Mouse (Mus musculus) forebrain, postnatal 0 days (tissue): ENCODE results near the gene Mfsd13b. TPM values are rescaled to one million over a fixed set of nuclear protein-coding genes. Genes with fewer than 3 reads are reported as not detected.

Experiments
- ATAC-seq: fragments of 200-750 bp; cut with Nextera tagmentation; 2 replicates; pipeline ENCODE4 v1.8.0; 2017; ENCODE audit warnings: mild to moderate bottlenecking, moderate library complexity
- DNase-seq: peaks from one replicate; pipeline ENCODE4 v3.0.0-alpha.2; 2015
- H3K27ac ChIP-seq: fragments of 300-500 bp; sonication (generic); 2 replicates; pipeline ENCODE4 v1.5.1; 2014; ENCODE audit warnings: low read depth, mild to moderate bottlenecking, antibody characterized with exemption, low read length, moderate library complexity, mixed read lengths
- H3K27me3 ChIP-seq: fragments of 300-500 bp; sonication (generic); 2 replicates; pipeline ENCODE4 v1.6.1; 2014; ENCODE audit warnings: mild to moderate bottlenecking, low read length, mixed read lengths; ENCODE audit not compliant: insufficient read depth
- H3K36me3 ChIP-seq: fragments of 300-500 bp; sonication (generic); 2 replicates; pipeline ENCODE4 v1.6.1; 2014; ENCODE audit warnings: mild to moderate bottlenecking, moderate library complexity; ENCODE audit not compliant: insufficient read depth
- H3K4me1 ChIP-seq: fragments of 300-500 bp; sonication (generic); 2 replicates; pipeline ENCODE4 v1.6.1; 2014; ENCODE audit warnings: antibody characterized with exemption; ENCODE audit not compliant: insufficient read depth
- H3K4me2 ChIP-seq: fragments of 300-500 bp; sonication (generic); 2 replicates; pipeline ENCODE4 v1.6.1; 2014; ENCODE audit warnings: low read depth, mild to moderate bottlenecking, moderate library complexity
- H3K4me3 ChIP-seq: fragments of 300-500 bp; sonication (generic); 2 replicates; pipeline ENCODE4 v1.5.1; 2014; ENCODE audit warnings: low read depth, low read length, mixed read lengths
- H3K9ac ChIP-seq: fragments of 300-500 bp; sonication (generic); 2 replicates; pipeline ENCODE4 v1.6.1; 2014; ENCODE audit warnings: mild to moderate bottlenecking
- H3K9me3 ChIP-seq: fragments of 300-500 bp; sonication (generic); 2 replicates; pipeline ENCODE4 v1.6.1; 2016; ENCODE audit warnings: low read length
- CTCF ChIP-seq: sonication (generic); IDR thresholded peaks from 2 replicates; pipeline ENCODE4 v1.5.1; 2016; ENCODE audit warnings: antibody characterized with exemption, control low read depth, low read depth
- WGBS: fragments of 180-500 bp; shearing (Covaris S2); extraction: QIAGEN DNeasy Blood & Tissue Kit; methylation state at CpG from one replicate; pipeline ENCODE4 v1.1.7; 2014; 5-methylcytosine and 5-hydroxymethylcytosine counted together
- polyA plus RNA-seq: library from polyadenylated mRNA; unstranded; fragments of >200 nt; fragmentation: Nextera tagmentation; extraction: Ambion mirVana; gene quantifications from 2 replicates; pipeline ENCODE4 v1.2.1, GENCODE M21; 2015
- total RNA-seq: library from RNA; depleted of rRNA; stranded (reverse); fragments of >200 nt; gene quantifications from 2 replicates; pipeline ENCODE4 v1.2.3, GENCODE M21; 2014

Mfsd13b gene
- total and polyA plus RNA-seq, 2 experiments from 2014 or later, result 0.21 to 0.48 TPM

DNA sequence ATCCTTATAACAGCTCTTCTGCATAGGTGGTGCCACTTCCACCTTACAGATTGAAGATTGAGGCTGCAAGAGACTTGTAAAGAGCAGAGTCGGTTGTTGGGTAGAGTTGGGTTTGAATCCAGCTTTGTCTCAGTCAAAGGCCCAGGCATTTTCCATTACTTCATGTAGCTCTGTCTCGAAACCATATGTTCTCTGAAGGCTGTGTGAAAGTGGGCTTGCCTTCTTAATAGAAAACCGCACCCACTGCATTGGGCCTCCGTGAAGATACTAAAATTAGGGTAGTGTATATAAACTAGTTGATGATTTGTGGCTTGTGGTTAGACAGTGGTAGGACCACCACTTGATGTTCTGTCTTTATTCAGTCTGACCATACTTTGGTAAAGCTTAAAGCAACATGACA lies 58.3 kb downstream of the Mfsd13b start:
- Histone ChIP-seq H3K27ac (no peak overlapping the region), H3K9ac (no peak overlapping the region), H3K4me2 (no peak overlapping the region), H3K4me1 (peaks cover 8% of the 10 kb centered on the region), H3K9me3 (no peaks in the 10 kb centered on the region), H3K36me3 (no peaks in the 10 kb centered on the region), H3K4me3 (no peak overlapping the region), H3K27me3 (no peaks in the 10 kb centered on the region)
- no peak for ATAC-seq
- 88% methylated on average over 4 of the region's 4 CpGs for WGBS
- TF ChIP-seq CTCF, result no peak
- no peak for DNase-seq

DNA sequence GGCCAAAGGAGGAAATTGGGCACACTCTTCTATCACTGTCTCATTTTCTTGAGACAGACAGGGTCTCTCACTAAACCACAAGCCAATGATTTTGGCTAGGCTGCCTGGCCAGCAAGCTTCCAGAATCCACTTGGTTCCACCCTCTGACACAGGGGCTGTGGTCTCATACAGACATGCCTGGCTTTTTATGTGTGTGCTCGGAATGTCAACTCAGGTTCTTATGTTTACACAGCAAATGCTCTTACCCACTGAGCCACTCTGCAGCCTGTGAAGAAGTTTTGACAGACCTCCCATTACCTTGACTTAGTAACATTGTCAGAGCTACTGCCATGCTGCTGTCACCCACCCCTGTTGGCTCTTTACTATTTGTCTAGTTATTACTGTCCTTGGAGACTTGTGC lies 59.7 kb downstream of the Mfsd13b start:
- WGBS, result 82% methylated on average over 1 of the region's 1 CpGs
- Histone ChIP-seq H3K9me3 (no peaks in the 10 kb centered on the region), H3K4me3 (no peak overlapping the region), H3K9ac (no peak overlapping the region), H3K27ac (no peak overlapping the region), H3K4me2 (no peak overlapping the region), H3K36me3 (no peaks in the 10 kb centered on the region), H3K27me3 (no peaks in the 10 kb centered on the region), H3K4me1 (peaks cover 8% of the 10 kb centered on the region; the same call in 1 of the 2 replicates)
- ATAC-seq (no peak), DNase-seq (no peak)
- TF ChIP-seq CTCF, result no peak

DNA sequence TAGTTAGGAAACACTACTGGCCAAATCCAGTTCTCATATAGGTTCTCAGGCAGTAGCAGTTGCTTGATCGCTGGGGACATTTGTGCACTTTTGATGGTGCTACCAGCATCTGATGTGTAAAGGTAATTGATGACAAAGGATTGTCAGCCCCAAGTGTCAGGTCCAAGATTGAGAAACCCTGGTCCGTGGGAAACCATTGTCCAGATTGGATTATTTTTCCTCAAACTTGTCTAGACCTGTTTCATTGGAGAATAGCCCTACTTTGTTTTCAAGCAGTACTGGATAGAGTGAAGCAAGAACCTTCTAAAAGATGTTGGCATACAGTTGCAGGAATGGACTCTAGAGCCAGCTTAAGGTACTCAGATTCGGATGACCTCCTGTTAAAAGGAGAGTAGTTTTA lies 60.7 kb downstream of the Mfsd13b start:
- H3K27ac ChIP-seq, result no peak overlapping the region
- H3K9me3 ChIP-seq, result no peaks in the 10 kb centered on the region
- H3K9ac ChIP-seq, result no peak overlapping the region
- DNase-seq (no peak), ATAC-seq (no peak)
- H3K36me3 ChIP-seq, result no peaks in the 10 kb centered on the region
- H3K4me3 ChIP-seq, result no peak overlapping the region
- WGBS, result 96% methylated on average over 3 of the region's 3 CpGs
- TF ChIP-seq CTCF, result no peak
- peaks cover 2% of the 10 kb centered on the region; the same call in 1 of the 2 replicates for H3K4me1 ChIP-seq
- no peak overlapping the region for H3K4me2 ChIP-seq
- no peaks in the 10 kb centered on the region for H3K27me3 ChIP-seq

DNA sequence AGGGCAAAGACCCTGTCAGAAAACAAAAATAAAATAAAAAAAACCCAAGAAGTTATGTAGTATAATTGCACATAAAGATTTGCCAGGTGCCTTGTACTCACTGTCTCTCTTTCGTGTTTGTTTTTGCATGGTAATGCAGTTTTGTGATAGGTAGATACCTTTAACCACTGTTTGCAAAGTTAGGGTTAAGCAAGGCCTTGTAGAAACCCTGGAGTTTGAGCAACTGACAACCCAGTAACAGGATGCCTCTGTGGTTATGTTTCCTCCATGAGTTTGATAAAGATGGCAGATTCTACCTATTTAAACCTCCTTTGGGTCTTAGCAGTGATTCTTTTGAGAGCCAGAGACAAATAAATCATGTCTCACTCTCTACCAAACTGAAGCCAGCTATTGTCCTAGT lies 61.2 kb downstream of the Mfsd13b start:
- ATAC-seq (no peak), DNase-seq (no peak)
- TF ChIP-seq CTCF, result no peak
- Histone ChIP-seq H3K27me3 (no peaks in the 10 kb centered on the region), H3K9ac (no peak overlapping the region), H3K4me2 (no peak overlapping the region), H3K4me3 (no peak overlapping the region), H3K4me1 (no peaks in the 10 kb centered on the region), H3K27ac (no peak overlapping the region), H3K36me3 (no peaks in the 10 kb centered on the region), H3K9me3 (no peaks in the 10 kb centered on the region)
- WGBS, result 92% methylated on average over 1 of the region's 1 CpGs

DNA sequence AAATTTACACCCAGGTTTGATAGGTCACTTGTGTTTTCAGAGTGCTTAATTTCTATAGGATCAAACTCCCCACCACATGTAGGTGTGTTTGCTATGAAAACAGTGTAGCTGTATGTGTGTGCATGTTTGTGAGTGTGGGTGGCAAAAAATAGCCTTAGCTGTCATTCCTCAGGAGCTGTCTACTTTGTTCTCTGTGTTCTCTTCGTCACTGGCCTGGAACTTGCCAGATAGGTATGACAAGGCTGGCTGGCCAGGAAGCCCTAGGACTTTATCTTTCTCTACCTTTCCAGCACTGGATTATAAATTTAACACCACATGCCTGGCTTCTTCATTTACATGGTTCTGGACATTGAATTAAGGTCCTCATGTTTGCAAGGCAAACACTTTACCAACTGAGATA lies 61.9 kb downstream of the Mfsd13b start:
- TF ChIP-seq CTCF, result no peak
- H3K27me3 ChIP-seq, result no peaks in the 10 kb centered on the region
- H3K9ac ChIP-seq, result no peak overlapping the region
- H3K36me3 ChIP-seq, result no peaks in the 10 kb centered on the region
- no peaks in the 10 kb centered on the region for H3K9me3 ChIP-seq
- H3K4me3 ChIP-seq, result no peak overlapping the region
- 93% methylated on average over 1 of the region's 1 CpGs for WGBS
- H3K4me2 ChIP-seq, result no peak overlapping the region
- no peak for DNase-seq
- H3K4me1 ChIP-seq, result no peaks in the 10 kb centered on the region
- no peak for ATAC-seq
- no peak overlapping the region for H3K27ac ChIP-seq

DNA sequence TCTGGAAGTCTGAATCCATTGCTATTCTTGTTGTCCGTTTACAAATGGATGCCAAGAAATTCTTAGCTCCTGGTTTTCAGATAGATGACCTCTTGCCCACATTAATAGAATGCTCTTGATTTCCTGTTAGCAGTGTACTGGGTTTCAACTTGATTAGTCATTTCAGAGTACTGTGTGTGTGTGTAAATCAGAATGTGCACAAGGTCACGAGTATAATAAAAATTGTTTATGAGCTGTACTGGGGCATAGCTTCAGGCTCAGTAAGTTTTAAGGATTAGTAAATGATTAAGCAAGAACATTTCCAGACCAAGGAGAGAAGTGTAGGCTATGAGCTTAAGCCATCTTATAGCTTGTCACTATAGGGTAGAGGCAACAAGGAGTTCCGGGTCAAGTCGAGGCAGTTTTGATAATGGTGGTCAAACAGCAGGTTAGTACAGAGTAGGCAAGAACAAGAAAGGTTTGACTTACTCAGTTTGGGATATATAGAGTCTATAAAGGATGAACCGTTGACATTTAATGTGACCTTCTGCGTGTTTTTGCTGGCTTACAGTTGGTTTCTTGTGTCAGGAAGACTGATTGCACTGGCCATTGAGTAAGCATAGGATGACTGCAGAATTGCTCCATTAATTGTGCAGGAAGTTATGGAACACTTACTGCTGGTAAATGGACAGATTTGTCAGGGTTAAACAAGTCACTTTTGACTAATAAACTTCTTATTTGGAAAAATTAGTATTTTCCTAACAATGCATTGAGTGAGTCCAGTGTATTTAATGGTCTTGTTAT lies 63.6 kb downstream of the Mfsd13b start:
- Histone ChIP-seq H3K9ac (no peak overlapping the region), H3K9me3 (no peaks in the 10 kb centered on the region), H3K27ac (no peak overlapping the region), H3K4me3 (no peak overlapping the region), H3K4me2 (no peak overlapping the region), H3K4me1 (no peaks in the 10 kb centered on the region), H3K36me3 (peaks cover 7% of the 10 kb centered on the region; the same call in 1 of the 2 replicates), H3K27me3 (no peaks in the 10 kb centered on the region)
- ATAC-seq, result no peak
- WGBS, result 95% methylated on average over 6 of the region's 6 CpGs
- DNase-seq, result no peak
- no peak for TF ChIP-seq CTCF

DNA sequence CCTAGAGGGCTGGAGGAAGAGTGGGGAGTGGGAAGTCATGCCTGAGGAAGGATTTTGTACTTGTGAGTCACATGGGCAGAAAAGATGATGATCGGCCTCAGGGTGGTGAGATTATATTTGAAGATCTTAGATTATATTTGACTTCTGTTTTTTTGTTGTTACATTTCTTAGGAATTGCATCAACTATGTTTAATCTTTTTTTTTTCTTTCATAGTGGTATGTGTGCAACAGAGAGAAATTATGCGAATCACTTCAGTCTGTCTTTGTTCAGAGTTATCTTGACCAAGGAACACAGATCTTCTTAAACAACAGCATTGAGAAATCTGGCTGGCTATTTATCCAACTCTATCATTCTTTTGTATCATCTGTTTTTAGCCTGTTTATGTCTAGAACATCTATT lies 65.3 kb downstream of the Mfsd13b start:
- no peaks in the 10 kb centered on the region for H3K27me3 ChIP-seq
- ATAC-seq, result no peak

More for the DNA sequence above, 65.3 kb downstream of the Mfsd13b start:
- H3K36me3 ChIP-seq, result peaks cover 13% of the 10 kb centered on the region
- H3K9ac ChIP-seq, result no peak overlapping the region
- 88% methylated on average over 2 of the region's 2 CpGs for WGBS
- TF ChIP-seq CTCF, result no peak
- DNase-seq, result no peak
- H3K9me3 ChIP-seq, result no peaks in the 10 kb centered on the region
- no peak overlapping the region for H3K4me3 ChIP-seq
- no peaks in the 10 kb centered on the region for H3K4me1 ChIP-seq
- H3K4me2 ChIP-seq, result no peak overlapping the region
- H3K27ac ChIP-seq, result no peak overlapping the region
